Mouse (Mus musculus) heart, postnatal 25 days (tissue): Measurements from ENCODE around the gene Fam186b. TPM values are rescaled to one million over a fixed set of nuclear protein-coding genes. Genes with fewer than 3 reads are reported as not detected.
A peak's percentile ranks its signal among the peaks of the same experiment; 100 is the strongest.

Experiments used
- DNase-seq: peaks from one replicate; pipeline ENCODE4 v3.0.0; 2022; ENCODE audit warnings: low spot score
- intact Hi-C: fragments of 180-260 bp; cut with DNase I; formaldehyde crosslinking; loops from one replicate; pipeline ENCODE4 v1.15.1; 2025
- total RNA-seq, 2 experiments: library from RNA; stranded (reverse); gene quantifications; 2 replicates each; pipeline ENCODE4 v1.2.3; 2021

Fam186b gene
- total RNA-seq, 2 experiments from 2014 or later = not detected

GRCm38 (mm10) chr15:99324151-99324550 is 28.5 kb upstream of the Fam186b start:
- intact Hi-C loops = no loop called here
- no peak for DNase-seq

DNA sequence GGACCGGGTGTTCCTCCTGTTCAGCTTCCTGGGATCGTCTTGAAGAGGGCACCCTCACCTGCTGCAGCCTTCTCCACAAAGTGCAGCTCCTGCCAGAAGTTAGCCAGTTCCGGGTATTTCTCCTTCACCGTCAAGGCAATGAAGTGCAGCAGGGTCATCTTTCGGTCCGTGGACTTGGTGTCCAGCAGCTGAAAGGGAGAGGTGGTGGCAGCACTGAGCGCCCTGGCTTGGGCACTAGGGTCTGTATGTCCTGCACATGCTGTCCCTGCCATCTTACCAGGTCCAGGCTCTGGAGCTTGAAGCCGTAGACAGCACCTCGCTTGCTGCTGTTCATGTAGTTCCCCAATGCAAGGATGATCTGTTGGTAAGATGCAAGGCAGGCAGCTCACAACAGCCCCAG is 25.3 kb upstream of the Fam186b start:
- DNase-seq = no peak
- intact Hi-C loops = no loop called here

DNA sequence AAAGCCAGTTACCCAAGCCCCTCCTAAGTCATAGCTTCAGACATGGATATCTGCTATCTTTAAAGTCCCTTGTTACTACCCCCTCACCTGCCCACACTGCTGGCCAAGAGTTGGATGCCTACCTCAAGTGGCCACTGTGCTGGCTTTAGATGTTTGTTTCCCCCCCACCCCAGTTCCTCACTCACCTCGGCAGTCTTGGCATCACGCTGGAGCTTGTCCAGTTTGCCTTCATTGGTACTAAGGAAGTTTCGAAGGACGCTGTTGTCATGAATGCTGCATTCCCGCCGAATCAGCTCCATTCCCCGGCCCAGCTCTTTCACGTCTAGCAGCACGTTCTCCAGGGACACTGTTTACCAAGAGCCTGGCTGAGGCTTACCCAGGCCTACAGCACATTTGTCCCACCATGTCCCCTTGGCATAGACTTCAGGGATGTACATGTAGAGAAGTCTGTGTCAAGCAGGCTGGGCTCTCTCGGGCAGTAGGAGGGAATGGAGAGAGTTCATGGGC is 24.5 kb upstream of the Fam186b start:
- intact Hi-C loops = no loop called here
- no peak for DNase-seq

GRCm38 (mm10) chr15:99319411-99319871 is 23.8 kb upstream of the Fam186b start:
- intact Hi-C loops = loop anchor here (2.0 to 5.0 kb wide), 2 partner anchors 13 to 153 kb away; partner anchors contain the start of gene Bcdin3d
- DNase-seq = no peak

DNA sequence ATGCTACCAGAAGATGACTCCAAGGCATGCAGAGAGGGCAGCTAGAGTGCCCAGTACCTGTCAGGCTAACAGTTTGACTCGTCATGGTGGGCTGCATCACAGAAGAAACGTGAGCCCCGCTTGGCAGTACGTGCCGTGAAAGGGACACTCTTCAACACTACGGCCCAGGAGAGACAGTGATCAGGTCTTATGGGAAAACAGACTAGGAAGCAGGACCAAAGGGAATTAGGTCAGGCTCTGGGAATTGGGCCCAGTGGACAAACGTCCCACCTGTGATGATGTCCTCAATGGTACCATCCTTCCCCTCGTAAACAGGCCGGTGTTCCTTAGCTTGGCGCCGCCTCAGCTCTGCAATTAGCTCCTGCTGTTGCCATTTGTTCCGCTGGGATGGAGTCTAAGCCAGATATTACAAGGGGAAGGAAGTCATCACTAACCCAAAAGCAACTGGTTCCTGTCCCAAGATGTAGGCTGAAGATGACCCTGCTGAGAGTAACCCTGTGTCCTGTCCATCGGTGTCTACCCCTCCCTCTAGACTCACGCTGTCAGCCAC is 23.2 kb upstream of the Fam186b start:
- DNase-seq = no peak
- intact Hi-C loops = loop anchor here (2.0 to 5.0 kb wide), 2 partner anchors 14 to 153 kb away; partner anchors contain the start of gene Bcdin3d

DNA sequence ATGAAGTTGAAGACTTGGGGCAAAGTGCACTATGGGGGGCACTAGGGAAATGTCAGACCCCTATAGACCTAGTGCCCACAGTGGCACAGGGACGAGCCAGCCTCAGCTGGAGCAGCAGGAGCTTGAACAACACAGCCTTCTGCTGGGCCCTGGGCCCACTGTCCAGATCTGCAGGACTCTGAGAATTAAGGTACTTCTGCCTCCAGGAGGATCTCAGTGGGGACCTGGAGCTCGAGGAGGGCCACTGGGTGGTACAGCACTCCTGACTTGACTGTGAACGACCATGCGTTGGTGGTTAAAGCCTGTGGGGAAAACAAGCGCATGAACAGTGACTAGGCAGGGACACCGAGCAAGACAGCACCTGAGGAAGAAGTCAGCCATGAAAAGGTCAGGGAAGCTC is 22.4 kb upstream of the Fam186b start:
- DNase-seq = no peak
- intact Hi-C loops = loop anchor here (2.0 to 5.0 kb wide), 2 partner anchors 15 to 154 kb away; partner anchors contain the start of gene Bcdin3d

- DNase-seq = peak; percentile 68
- intact Hi-C loops = loop anchor here (1.0 to 5.0 kb wide), 3 partner anchors 26 to 155 kb away; partner anchors contain the start of genes Bcdin3d and Fmnl3
These were observed 21.6 kb upstream of the Fam186b start for GRCm38 (mm10) chr15:99317267-99317651.

- intact Hi-C loops = loop anchor here (1.0 to 5.0 kb wide), 3 partner anchors 27 to 156 kb away; partner anchors contain the start of genes Bcdin3d and Fmnl3
- DNase-seq = peak; percentile 57
These were observed 20.9 kb upstream of the Fam186b start for GRCm38 (mm10) chr15:99316314-99317266.

- DNase-seq = no peak
- intact Hi-C loops = loop anchor here (5.0 kb wide), 1 partner anchor 157 kb away; the partner anchor contains the start of gene Bcdin3d
These were observed 19.2 kb upstream of the Fam186b start for GRCm38 (mm10) chr15:99314891-99315290.

GRCm38 (mm10) chr15:99310617-99311016 is 14.9 kb upstream of the Fam186b start:
- DNase-seq = no peak
- intact Hi-C loops = no loop called here

DNA sequence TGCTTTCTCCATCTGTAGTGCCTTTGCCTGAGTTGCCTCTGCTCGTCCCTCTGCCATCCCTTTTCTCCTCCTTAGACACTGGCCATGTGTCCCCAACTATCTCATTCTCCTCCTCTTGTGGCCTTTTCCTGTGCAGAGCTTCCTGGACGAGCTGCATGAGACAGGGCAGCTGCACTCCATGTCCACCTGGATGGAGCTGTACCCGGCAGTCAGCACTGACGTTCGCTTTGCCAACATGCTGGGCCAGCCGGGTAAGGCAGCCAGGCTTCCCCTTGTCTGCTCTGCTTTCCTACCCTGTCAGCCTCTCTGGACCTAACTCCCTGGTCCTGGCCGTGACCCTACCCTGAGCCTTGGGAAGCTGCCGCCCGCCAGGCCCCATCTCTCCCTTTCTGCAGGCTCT is 13.9 kb upstream of the Fam186b start:
- no peak for DNase-seq
- intact Hi-C loops = no loop called here

DNA sequence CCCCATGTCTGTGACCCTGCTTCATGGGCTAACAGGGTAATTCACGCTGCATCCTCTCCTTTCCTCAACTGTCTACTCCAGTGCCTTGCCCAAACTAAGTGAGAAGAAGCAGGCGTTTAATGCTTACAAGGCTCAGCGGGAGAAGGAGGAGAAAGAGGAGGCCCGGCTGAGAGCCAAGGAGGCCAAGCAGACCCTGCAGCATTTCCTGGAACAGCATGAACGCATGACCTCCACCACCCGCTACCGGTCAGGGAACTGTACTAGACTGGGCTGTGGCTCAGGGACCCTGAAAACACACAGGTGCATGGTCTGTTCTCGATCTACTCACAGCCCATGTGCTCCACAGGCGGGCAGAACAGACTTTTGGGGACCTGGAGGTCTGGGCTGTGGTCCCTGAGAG is 11.8 kb upstream of the Fam186b start:
- intact Hi-C loops = no loop called here
- DNase-seq = no peak

DNA sequence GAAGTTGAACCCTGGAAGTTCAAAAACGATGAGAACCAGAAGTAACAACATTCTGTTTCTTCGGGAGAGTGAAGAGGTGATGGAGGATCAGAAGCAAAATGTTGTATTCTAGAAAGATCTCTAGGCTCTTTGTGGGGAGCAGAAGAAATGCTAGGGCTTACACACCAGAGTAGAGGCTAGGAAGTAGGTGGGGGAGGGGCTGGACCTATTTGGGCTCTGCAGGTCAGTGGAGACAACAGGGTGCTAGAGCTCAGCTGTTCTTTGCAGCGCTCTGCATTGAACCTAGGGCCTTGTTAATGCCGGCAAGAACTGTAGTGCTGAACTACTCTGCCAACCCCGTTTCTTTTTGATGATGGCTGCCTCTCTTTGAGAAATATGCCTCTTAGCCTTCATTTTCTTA is 525 bp upstream of the Fam186b start:
- intact Hi-C loops = no loop called here
- DNase-seq = no peak

DNA sequence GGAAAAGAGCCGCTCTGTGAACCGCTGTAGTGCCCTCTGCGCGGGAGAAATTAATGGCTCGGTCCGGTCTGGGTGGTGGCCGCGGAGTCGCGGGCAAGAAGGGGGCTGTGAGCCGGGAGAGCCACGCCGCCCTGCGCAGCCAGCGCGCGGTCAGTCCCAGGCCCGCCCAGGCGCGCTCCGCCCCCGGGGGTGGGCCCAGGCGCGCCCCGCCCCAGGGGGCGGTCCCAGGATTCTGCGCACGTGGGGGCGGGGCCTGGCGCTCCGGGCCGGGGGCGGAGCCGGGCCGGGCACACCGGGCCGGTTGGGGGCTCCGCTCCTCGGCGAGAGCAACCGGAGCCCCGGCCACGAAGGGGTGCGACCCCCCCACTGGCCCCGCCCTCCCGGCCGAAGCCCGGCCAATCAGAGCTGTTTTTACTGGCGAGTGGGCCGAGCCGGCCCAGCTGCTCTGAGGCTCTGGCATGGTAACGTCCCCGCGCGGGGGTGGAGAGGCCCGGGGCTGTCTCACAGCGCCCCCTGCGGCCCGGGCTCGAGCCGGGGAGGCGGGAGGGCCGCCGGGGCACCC is 794 bp downstream of the Fam186b start, which contains the start of gene Prpf40b:
Gene Prpf40b (plus strand): TSS at position 275 of the 562 bp plus-strand sequence.
- intact Hi-C loops = no loop called here
- DNase-seq = peak; percentile 92

GRCm38 (mm10) chr15:99294287-99294686 is 1.4 kb downstream of the Fam186b start:
- intact Hi-C loops = no loop called here

DNA sequence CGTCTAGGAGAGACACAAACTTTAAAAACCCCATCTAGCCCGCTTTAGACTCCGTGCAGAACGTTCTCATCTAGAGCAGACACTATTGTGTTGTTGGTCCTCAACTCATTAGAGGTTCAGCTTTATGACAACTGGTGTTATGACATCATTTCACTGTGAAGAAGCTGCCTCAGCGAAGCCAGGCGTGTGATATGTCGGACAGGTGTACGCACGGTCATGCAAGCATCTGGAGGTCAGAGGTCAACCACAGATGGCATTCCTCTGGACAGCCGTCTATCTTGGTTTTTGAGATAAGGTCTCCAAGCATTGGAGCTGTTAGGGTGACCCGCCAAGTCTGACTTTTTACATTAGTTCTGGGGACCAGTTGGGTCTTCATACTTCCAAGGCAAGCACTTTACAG is 5.1 kb downstream of the Fam186b start:
- no peak for DNase-seq

More at GRCm38 (mm10) chr15:99294287-99294686, 1.4 kb downstream of the Fam186b start:
- no peak for DNase-seq

DNA sequence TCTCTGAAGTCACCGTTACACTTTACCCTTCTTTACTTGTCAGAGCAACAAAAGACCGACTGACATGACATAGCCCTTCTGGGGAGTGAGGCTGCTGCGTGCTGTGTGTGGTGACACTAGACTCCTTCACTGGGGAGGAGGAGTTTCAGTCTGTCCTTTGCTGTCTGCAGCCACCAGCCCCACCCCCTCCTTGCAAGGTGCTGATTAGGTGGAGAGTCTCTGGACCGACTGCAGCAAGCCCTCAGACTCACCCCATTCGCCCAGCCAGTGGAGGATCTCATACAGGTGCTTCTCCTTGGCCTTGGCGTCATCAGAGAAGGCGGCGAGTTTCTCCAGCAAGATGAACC is 10.5 kb downstream of the Fam186b start:
- no peak for DNase-seq
- intact Hi-C loops = no loop called here

More for the DNA sequence above, 5.1 kb downstream of the Fam186b start:
- intact Hi-C loops = no loop called here

DNA sequence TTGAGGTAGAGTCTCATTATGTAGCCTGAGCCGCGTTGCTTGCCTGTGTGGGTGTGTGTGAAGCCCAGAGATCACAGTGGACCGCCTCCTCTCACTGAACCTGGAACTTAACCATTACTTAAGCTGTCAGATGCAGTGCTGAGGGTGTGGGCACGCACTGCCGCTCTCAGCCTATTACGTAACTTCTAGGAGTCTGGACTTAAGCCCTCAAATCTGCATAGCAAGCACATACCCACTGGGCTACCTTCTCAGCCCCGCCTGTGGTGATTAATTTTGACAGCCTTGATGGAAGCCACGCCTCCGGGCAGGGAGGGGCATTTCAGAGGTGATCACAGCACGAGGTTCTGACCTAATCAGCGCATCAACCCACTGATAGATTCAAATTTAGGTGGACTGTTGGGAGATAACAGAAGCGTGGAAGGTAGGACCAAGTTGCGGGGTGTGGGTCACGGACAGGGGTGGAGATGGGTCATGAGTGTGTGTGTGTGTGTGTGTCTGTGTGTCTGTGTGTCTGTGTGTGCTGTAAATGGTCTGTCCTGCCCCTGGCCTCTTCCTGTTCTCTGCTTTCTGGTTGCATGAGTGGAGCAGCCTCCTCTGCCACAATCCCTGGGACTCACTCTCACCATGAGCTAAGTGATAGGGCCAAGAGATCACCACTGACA is 11.0 kb downstream of the Fam186b start:
- intact Hi-C loops = no loop called here
- no peak for DNase-seq

DNA sequence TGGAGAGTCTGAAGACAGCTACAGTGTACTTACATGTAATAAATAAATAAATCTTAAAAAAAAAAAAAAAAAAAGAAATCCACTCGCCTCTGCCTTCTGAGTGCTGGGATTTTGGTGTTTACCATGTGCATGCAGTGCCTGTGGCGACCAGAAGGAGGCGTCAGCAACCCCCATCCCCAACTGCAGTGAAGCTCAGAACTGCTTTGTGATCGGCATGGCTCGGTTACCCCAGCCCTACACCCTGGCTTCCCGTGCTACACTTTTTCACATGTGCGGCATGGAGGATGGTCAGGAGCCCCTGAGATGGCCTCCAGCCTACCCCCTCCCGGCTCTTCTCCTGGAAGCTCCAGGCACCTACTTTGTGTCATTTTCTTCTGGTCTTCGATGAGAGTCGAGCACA is 12.2 kb downstream of the Fam186b start:
- no peak for DNase-seq

GRCm38 (mm10) chr15:99278271-99278670 is 17.4 kb downstream of the Fam186b start:
- DNase-seq = no peak
- intact Hi-C loops = no loop called here

More for the DNA sequence above, 12.2 kb downstream of the Fam186b start:
- intact Hi-C loops = no loop called here
